In genomic region chr2:73049001-73049684, GRCm38 (mm10) we compare ENCODE assay signal across 14 mouse cellular contexts.
DNase-seq lines count a peak whose midpoint lies in the region; ATAC-seq and TF ChIP-seq lines count a peak whose summit lies in the region.
"Had no signal": no experiment of that assay in that cellular context is flagged by ENCODE, and none has a peak within 500 bp of the region (broad histone marks: within the 10 kb centered on the region; RNA-seq: fewer than 3 reads in every experiment).

No protein-coding gene starts in this region.

- no peak overlapping the region for H3ac ChIP-seq in myocyte (ENCODE audit: control insufficient read depth, insufficient read length)

- no peak for ATAC-seq in forebrain, postnatal 0 days

- peaks cover 25% of the 10 kb centered on the region for H3K4me1 ChIP-seq in heart, embryonic 10.5 days
- no peaks in the 10 kb centered on the region for H3K4me1 ChIP-seq in forebrain, postnatal 0 days (ENCODE audit: insufficient read depth)

- 0 out of 2 replicates have a peak, but pooled peaks cover 3% of the 10 kb centered on the region for H3K36me3 ChIP-seq in heart, embryonic 10.5 days
- no peaks in the 10 kb centered on the region for H3K36me3 ChIP-seq in myocyte (ENCODE audit: control insufficient read depth, insufficient read depth)
- H3K36me3 ChIP-seq in forebrain, postnatal 0 days (ENCODE audit: insufficient read depth) = no peaks in the 10 kb centered on the region
- H3K36me3 ChIP-seq: G1E had no signal

- DNase-seq in heart, adult 18-20 months = peak; percentile 70 to 77
- DNase-seq in heart, adult 8-10 months (ENCODE audit: low spot score) = no peak
- peak; percentile 86 for DNase-seq in NIH3T3 (ENCODE audit: low read depth)
- DNase-seq in heart, embryonic 10.5 days (ENCODE audit: low spot score) = no peak
- no peak for DNase-seq in forebrain, postnatal 0 days
- DNase-seq in frontal cortex, postnatal 36 days (ENCODE audit: low spot score in 2 of 2) = no peak
- no peak for DNase-seq in cerebellum, adult 11 months
- DNase-seq: cerebellum, adult 11-12 months; kidney, adult 18-20 months; midbrain, embryonic 14.5 days; right cerebral cortex, postnatal 25 days had no signal

- H3K4me3 ChIP-seq in heart, embryonic 10.5 days = no peak overlapping the region; the same call in 1 of the 2 replicates
- no peak overlapping the region for H3K4me3 ChIP-seq in myocyte
- H3K4me3 ChIP-seq in forebrain, postnatal 0 days (ENCODE audit: low read depth, low read length) = no peak overlapping the region
- H3K4me3 ChIP-seq: left cerebral cortex, adult 2 months had no signal

- WGBS in heart, embryonic 10.5 days = 44% methylated on average over 6 of the region's 6 CpGs
- WGBS in forebrain, postnatal 0 days = 71% methylated on average over 6 of the region's 6 CpGs

- no peak overlapping the region for H3K9ac ChIP-seq in forebrain, postnatal 0 days

- TF ChIP-seq POLR2A in myocyte (IDR thresholded peaks at IDR 0.05; ENCODE audit: insufficient read length, low read depth) = no peak

- no peaks in the 10 kb centered on the region for H3K79me2 ChIP-seq in myocyte (ENCODE audit: control insufficient read depth, insufficient read depth)

- no peak for TF ChIP-seq CTCF in forebrain, postnatal 0 days (IDR thresholded peaks at IDR 0.05; ENCODE audit: low read depth)

- no peaks in the 10 kb centered on the region for H3K27me3 ChIP-seq in heart, embryonic 10.5 days (ENCODE audit: insufficient read depth, poor library complexity, severe bottlenecking)
- H3K27me3 ChIP-seq in myocyte (ENCODE audit: control insufficient read depth, insufficient read depth, insufficient read length) = no peaks in the 10 kb centered on the region
- H3K27me3 ChIP-seq in forebrain, postnatal 0 days (ENCODE audit: insufficient read depth, low read length) = no peaks in the 10 kb centered on the region

- peak overlapping the region; percentile 56 for H3K4me2 ChIP-seq in myocyte (ENCODE audit: low read depth)
- H3K4me2 ChIP-seq in forebrain, postnatal 0 days (ENCODE audit: low read depth) = no peak overlapping the region

- H3K9me3 ChIP-seq in heart, embryonic 10.5 days = no peaks in the 10 kb centered on the region
- no peaks in the 10 kb centered on the region for H3K9me3 ChIP-seq in forebrain, postnatal 0 days (ENCODE audit: low read length)

- peak overlapping the region; percentile 45; the same call in 1 of the 2 replicates for H3K27ac ChIP-seq in heart, embryonic 10.5 days
- H3K27ac ChIP-seq in forebrain, postnatal 0 days (ENCODE audit: low read depth, low read length) = no peak overlapping the region
- H3K27ac ChIP-seq: left cerebral cortex, adult 2 months had no signal

TF ChIP-seq in myocyte, 11 proteins besides CTCF, POLR2A, EP300 and RAD21:
- TF ChIP-seq CEBPB (IDR thresholded peaks at IDR 0.05; ENCODE audit: insufficient read depth, poor library complexity, severe bottlenecking) = peak; percentile 80
- no peak for TF ChIP-seq TCF12 (IDR thresholded peaks at IDR 0.05; ENCODE audit: insufficient read depth, poor library complexity, severe bottlenecking)
TF ChIP-seq in myocyte: peak in this region for 1.

Comparison
In these comparisons a context has a peak if more than half of its experiments do, and no peak if none do; other contexts are left out.
1. DNase-seq: peak in heart, adult 18-20 months (2 of 2) and NIH3T3 (single experiment); none in heart, adult 8-10 months (single experiment), heart, embryonic 10.5 days (single experiment), forebrain, postnatal 0 days (single experiment), frontal cortex, postnatal 36 days (0 of 2) and cerebellum, adult 11 months (single experiment).